Mouse (Mus musculus) layer of hippocampus, postnatal 25 days (tissue): ENCODE measurements around the gene Nckap1. TPM values are rescaled to one million over a fixed set of nuclear protein-coding genes. Genes with fewer than 3 reads are reported as not detected.

Experiments
- microRNA-seq, 2 experiments: library from miRNA; unstranded; fragments of <30 nt; microRNA quantifications; one replicate each; pipeline ENCODE4 v1.2.0; 2021
- total RNA-seq, 2 experiments: library from RNA; stranded (reverse); gene quantifications; 2 replicates each; pipeline ENCODE4 v1.2.3; 2021

The Nckap1 gene
- total RNA-seq, 2 experiments from 2014 or later: 553 to 555 TPM

Small RNAs within 50 kb of the gene (microRNA-seq; reads per million reads assigned to microRNA genes)
- gene Mir684-1: 0 reads per million in 2 experiments

Other genes with a start within 250 kb of the Nckap1 start
- gene Frzb, start 133.8 kb downstream of the Nckap1 start, total RNA-seq: 10 to 100 TPM; 28.1 to 34.4 TPM
- 10 to 100 TPM; 27.2 to 28.1 TPM for gene Dusp19, start 35.7 kb upstream of the Nckap1 start, total RNA-seq
- gene Nup35, start 35.9 kb upstream of the Nckap1 start, total RNA-seq: 10 to 100 TPM; 18.2 to 19.9 TPM